Mouse (Mus musculus) urinary bladder, postnatal 10 days (tissue): ENCODE measurements around the gene Mbd3l1.

Experiments
- DNase-seq: peaks from one replicate; pipeline ENCODE4 v3.0.0; 2022; ENCODE audit warnings: low spot score

The Mbd3l1 gene

DNA sequence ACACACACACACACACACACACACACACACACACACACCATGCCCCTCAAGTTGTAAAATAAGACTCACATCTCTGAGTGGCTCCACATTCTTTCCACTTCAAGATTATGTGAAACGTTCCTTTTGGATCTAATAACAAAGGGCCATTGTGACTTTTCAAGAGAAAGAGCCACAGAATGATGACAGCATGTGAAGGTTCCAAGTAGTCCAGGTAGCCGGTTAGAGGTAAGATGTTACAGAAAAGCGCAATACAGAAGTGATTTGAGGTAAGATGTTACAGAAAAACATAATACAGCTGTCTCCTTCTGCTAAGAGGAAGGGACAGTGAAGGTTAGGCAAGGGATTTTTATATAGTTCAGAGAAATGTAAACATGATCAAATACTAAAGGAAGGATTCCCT lies at the start of gene Mbd3l1, which contains the start of gene Zfp558:
Gene Mbd3l1 (plus strand): TSS at position 192 of the 400 bp plus-strand sequence.
Gene Zfp558 (minus strand): TSS at position 101 of the 400 bp plus-strand sequence.
- DNase-seq, result no peak

DNA sequence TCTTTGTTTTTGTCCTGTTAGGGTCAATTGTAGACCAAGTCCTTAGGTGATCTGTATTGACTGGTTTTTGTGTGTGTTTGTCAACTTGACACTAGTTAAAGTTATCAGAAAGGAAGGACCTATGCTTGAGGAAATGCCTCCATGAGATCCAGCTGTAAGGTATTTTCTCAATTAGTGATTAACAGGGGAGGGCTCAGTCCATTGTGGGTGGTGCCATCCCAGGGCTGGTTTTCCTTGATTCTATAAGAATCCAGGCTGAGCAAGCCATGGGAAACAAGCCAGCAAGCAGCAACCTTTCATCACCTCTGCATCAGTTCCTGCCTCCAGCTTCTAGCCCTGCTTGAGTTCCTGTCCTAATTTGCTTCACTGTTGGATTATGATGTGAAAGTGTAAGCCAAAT lies 47.8 kb upstream of the Mbd3l1 start, which contains the start of gene Mbd3l2:
Gene Mbd3l2 (plus strand): TSS at position 301 of the 400 bp plus-strand sequence.
- no peak for DNase-seq

DNA sequence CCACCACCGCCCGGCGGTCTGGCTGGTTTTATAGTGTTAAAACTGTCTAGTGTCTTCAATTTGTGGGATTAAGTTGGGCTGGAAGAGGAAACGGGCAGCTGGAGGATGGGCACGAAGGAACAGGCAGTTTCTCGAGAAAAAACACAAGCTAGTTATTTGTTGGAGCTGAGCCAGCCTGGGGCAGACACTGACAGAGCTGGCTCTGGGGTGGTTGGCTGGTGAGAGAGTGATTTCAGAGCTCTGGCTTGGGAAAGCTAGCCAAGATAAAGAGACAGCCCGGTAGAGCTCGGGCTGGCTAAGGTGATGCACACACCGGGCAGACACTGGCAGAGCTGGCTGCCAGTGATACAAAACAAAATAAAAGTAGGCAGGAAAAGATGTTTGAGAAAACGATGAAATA lies 46.5 kb upstream of the Mbd3l1 start:
- DNase-seq, result no peak

DNA sequence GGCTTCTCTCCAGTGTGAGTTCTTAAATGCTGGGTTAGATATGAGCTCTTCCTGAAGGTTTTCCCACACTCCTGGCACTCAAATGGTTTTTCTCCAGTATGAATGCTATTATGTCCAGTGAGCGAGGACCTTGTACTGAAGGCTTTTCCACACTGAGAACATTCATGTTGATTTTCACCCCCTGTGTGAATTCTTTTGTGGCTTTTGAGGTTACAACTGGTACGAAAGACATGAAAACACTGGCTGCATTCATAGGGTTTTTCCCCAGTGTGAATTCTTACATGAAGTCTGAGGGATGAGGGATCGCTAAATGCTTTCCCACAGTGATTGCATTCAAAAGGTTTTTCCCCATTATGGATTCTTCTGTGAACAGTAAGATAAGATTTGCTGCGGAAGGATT lies 21.6 kb upstream of the Mbd3l1 start:
- DNase-seq, result no peak

DNA sequence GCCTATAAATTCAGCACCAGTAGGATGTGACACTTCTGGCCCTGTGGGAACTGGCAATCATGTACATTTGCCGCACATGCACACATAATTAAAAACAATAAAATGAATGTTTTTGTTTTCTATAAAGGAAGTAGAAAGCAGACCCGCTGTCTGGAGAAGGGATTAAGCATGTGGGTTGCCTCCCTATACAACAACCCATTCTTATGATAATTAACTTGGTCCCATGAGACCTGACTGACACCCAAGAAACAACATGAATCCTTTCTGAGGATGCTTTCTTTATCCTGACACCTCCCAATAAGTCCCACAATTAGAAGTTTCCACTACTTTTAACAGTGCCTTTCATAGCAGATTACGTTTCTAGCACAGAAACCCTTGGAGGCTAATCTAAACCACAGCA lies 10.8 kb upstream of the Mbd3l1 start:
- DNase-seq, result no peak

DNA sequence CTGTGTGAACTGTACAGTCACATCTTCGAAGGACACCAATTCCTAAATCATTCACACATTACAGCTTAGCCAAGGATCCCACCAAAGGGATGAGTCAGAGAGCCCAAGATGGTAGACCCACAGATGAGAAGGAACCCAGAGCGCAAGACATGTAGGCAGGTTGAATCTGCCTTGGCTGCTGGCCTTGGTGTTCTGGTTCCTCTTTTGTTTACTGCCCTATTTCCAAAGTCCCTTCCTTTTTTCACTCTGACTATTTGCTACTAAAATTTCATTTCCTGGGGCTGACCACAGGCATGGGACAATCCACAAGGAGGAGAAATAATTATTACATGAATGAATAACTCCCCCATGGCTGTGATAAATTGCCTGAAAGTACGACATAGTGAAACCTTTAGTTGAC lies 10.2 kb upstream of the Mbd3l1 start:
- no peak for DNase-seq

DNA sequence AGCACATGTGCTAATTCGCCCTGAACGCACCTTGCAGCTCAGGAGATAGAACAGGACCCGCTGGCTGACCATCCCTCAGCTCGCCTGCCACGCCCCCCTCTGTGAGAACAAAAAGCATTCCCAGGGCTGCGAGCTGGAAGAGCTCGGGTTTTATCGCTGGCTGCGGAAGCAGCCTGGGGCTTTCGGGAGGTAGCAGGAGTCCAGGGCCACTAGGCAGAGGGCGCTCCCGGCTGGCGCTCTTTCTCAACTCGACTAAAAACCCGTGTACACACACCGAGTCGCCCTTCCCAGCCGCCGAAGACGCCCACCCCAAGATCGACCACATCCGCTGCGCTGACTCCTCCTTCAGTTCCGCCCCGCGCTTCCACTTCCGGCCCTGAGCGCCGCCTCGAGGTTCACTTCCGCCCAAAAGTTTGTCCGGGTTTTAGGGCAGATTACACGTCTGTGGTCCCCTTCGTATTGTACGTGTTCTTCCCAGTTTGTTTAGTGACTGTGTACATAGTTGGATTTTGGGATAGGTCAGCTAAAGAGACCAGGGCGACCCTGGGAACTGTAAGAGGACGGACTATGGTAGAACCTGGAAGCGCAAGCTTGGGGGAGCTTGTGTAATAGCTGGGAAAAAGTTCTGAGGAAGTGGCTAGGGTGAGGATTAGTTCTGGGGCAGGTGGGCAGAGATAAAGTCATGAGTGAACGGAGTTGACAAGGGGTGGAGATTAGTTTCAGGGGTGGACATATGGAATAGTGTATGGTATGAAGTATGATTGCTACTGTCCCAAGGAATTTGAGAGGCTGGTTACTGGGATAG lies 4.6 kb upstream of the Mbd3l1 start:
- no peak for DNase-seq

DNA sequence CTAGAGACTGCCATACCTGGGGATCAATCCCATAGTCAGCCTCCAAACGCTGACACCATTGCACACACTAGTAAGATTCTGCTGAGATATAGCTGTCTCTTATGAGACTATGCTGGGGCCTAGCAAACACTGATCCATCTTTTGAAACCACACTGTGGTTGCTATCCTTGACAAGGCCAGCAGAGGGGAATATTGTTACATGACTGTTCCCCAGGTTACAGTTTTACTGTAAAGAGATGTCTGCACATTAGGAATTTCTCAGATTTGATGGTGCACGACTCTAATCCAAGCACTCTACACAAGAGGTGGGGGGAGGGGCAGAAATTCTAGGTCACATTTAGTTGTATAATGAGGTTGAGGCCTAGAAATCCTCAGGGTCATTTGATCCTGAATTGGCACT lies 29.9 kb downstream of the Mbd3l1 start:
- no peak for DNase-seq
